Mouse (Mus musculus): ENCODE results near the gene Rab5c.

DNA sequence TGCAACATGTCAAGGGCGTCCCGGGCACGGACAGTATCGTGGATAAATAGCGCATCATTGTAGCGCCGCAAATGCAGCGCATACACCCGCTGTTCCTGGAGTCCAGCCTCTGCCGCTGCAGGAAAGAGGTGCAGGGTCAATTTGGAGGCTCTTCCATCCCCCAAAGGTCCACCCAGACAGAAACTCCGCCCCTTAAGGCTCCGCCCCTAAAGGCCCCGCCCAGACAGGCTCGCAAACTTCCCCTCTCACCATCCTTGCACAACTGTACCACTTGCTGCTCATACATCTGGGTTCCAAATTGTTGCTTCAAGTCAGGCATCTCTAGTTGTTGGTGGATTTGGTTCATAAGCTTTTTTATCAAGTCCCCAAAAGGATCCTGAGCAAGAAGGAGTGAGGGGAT lies 36.7 kb downstream of the Rab5c start:
- TF ChIP-seq CTCF (IDR thresholded peaks at IDR 0.05; ENCODE audit: low read depth), result no peak
- TF ChIP-seq EP300 (IDR thresholded peaks at IDR 0.05; ENCODE audit: low read depth), result no peak
